Mouse (Mus musculus) layer of hippocampus, postnatal 36 days (tissue): Measurements from ENCODE around the gene Ryr2. TPM values are rescaled to one million over a fixed set of nuclear protein-coding genes. Genes with fewer than 3 reads are reported as not detected.
"Not testable (repeated sequence)": the region's sequence is repeated elsewhere in the genome, so short reads cannot be mapped to it uniquely, and the experiment has no call there.

Experiments
- DNase-seq, 2 experiments: peaks; one replicate each; pipeline ENCODE4 v3.0.0; 2022
- total RNA-seq, 2 experiments: library from RNA; stranded (reverse); gene quantifications; 2 replicates each; pipeline ENCODE4 v1.2.3; 2021

Ryr2 gene
- total RNA-seq, 2 experiments from 2014 or later: 237 to 265 TPM

DNA sequence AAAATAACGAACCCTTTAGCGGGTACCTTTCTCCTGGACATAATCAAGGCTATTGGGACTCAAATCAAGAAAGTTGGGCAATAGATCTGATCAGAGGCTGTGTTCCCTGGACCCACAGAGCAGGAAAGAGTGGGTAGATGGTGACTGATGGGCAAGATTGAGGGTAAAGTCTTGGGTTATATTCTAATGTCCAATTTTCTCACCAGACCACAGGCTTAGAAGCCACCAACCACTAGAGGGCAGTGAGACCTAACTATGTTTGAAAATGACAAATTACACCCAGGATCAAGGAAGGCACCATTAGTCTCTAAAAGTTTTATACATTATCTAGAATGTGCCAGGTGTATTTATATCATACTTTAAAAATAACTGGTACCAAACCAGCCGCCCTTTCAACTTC, 343.6 kb downstream of the Ryr2 start:
- DNase-seq: peak in 1 of 2 experiments; percentile 28

- DNase-seq: no peak
Observed at GRCm38 (mm10) chr13:11757894-11758293, 348.9 kb downstream of the Ryr2 start.

- no peak for DNase-seq
Observed at GRCm38 (mm10) chr13:11745479-11745878, 361.3 kb downstream of the Ryr2 start.

- no peak for DNase-seq
Observed at GRCm38 (mm10) chr13:11738211-11738610, 368.5 kb downstream of the Ryr2 start.

- no peak for DNase-seq
Observed at GRCm38 (mm10) chr13:11716216-11716615, 390.5 kb downstream of the Ryr2 start.

DNA sequence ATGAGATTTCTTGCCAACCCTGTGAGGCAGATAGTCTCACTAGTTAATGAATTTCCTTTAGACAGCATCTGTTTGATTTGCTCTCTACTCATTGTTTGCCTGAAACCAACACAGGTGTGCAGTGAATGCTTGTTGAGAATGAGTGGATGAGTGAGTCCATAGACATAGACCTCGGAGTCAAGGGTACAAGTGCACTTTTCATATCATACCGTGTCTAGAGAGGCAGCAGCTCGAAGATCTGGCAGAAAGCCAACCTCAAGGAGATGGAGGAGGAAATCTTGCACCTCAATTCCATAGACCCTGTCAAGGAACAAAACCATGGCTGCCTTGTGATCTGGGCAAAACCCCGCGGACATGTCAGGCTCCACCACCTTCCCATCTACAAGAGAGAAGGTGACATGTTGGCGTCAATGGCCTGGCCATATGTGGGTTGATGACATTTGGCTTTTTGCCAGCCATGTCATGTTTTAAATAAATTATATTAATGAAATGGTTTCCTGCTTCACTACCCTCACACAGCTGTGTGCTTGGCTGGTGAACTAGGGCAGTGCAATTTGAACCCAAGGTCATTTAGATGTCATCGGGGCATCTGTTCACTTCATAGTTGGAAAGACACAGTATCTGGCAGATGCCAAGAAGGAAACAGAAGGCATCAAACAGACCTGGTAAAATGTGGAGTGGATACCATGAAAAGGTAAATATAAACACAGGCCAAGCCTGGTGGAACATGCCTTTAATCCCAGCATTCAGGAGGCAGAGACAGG, 396.9 kb downstream of the Ryr2 start:
- no peak for DNase-seq

GRCm38 (mm10) chr13:11701721-11702120, 405.0 kb downstream of the Ryr2 start:
- no peak for DNase-seq

DNA sequence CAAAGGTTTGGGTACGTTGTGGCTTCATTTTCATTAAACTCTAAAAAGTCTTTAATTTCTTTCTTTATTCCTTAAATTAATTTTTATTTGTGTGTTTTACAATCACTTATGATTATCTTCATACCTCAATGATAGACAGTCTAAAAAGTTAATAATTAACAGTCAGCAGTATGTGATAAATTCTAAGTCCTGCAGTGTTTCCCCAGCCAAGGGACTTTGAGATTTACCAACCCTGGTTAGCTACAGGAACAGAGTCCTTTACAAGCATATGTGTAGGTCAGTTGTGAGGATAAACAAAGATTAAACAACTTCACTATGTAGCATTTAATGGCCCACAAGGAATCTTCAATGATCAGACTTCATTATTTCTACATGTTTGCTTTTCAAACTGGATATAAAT, 410.2 kb downstream of the Ryr2 start:
- no peak for DNase-seq

DNA sequence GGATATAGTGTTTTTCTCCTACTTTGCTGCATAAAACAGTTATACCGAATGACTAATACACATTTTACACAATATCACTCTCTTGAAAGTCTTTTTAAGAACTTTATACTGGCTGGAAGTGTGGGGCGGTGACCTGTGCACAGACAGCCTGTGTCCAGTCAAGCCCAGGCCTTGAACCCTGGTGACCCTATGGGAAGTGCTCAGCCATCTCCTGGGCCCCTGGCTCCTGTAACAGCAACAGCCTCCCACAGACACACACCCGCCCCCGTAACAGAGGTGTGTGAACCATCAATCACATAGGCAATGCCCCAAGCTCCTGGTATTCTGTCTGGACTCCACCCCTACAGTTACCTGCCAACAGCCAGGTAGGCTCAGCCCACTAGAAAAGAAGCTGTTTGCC, 424.9 kb downstream of the Ryr2 start:
- DNase-seq: no peak

- DNase-seq: no peak
Observed at GRCm38 (mm10) chr13:11662815-11663214, 443.9 kb downstream of the Ryr2 start.

DNA sequence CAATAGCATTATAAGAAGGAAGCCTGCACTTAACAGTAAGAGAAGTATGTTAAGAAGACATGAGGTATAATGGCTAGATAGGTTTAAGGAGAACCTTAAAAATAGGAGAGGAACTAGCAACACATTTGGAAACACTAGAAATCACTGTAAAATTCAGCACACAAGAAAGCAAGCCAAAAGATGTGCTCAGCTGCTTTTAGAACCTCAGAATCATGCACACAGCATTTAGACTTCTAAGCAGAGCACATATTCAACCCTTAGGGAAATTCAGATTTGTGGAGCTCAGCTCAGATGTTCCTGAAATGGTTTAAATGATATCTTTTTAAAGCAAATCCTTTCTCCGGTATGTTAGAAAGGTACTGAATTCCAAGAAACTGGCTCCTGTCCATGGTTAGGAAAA, 461.9 kb downstream of the Ryr2 start:
- DNase-seq: no peak

DNA sequence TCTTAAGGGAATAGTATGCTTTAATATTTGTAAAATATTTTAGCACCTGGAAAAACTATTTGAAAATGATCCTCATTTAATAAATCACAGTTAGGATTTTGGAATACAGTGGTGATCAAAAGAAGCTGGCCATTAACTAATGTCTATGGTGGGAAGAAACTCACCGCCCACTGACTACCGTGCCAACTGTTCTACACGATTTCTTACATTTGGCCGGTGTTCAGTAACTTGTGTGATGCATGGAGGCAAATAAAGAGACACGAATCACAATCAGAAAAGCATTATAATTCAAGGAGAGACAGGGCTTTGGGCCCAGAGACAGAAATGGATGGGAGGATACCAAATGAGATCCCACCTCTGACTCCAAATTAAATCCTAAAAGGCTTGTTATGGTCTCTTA, 470.4 kb downstream of the Ryr2 start:
- DNase-seq: peak; percentile 19 to 30

- no peak for DNase-seq
Observed at GRCm38 (mm10) chr13:11624513-11624912, 482.2 kb downstream of the Ryr2 start.

DNA sequence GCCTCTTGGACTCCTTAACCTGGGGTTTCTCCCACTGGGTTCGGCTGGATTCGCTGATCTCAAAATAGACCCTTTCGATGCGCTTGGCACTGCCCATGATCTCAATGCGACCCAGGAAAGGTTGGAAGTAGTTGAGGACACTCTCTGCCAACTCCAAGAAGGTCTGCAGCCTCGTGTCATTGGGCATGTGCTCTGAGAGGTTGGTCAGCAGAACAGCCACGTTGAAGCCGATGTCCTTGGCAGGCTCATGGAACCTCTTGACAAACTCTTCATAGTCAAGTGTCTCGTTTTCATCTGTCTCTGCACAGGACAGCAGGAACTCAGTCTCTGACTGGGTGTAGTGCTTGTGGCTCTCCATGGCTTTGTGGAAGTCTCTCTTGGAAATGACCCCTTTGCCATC, 511.3 kb downstream of the Ryr2 start:
- DNase-seq: no peak

DNA sequence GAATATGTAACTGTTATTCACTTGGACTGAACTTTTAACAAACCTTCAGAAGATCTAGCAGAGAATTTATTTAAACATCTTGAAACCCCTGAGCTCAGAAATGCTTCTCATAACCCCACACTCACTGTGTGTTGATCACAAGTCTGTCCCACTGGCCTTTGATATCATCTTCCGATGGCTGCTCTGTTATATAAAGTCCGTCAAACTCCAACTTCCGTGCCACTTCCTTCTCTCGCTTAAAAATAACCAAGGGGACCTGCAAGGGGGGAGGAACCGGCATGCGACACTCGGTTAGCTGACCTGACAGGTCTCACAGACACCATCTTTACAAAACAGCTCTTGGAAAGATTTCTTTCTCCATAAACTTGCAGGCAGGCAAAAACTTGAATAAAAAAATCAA, 521.5 kb downstream of the Ryr2 start:
- no peak for DNase-seq

DNA sequence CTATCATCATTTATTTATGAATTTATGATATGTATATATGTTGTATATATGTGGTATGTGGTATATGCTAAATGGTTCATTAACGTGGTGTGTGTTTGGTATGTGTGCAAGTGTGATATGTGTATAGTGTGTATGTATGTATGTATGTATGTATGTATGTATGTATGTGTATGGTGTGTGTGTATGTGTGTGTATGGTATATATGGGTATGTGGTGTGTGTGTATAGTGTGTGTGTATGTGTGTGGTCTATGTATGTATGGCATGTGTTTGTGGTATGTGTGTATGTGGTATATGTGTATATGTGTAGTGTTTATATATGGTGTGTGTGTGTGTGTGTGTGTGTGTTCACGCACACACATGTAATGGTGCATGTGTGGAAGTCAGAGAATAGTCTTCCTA, 534.2 kb downstream of the Ryr2 start:
- DNase-seq: no peak

DNA sequence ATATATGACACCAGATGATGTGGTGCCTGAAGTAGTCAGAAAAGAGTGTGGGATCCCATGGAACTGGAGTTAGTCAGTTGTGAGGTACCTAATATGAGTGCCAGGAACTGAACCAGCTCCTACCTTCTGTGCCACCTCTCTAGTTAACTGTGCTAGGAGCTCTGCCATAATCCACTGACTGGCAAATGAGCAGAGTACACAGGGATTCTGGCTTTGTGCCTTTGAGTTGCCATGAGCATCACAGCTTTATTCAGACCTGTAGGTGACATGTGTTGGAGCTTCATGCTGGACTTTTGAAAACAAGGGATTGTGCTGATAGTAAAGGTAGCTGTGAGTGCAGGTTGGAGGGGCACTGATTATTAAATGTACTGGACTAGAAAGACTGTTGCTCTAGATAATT, 539.4 kb downstream of the Ryr2 start:
- no peak for DNase-seq

DNA sequence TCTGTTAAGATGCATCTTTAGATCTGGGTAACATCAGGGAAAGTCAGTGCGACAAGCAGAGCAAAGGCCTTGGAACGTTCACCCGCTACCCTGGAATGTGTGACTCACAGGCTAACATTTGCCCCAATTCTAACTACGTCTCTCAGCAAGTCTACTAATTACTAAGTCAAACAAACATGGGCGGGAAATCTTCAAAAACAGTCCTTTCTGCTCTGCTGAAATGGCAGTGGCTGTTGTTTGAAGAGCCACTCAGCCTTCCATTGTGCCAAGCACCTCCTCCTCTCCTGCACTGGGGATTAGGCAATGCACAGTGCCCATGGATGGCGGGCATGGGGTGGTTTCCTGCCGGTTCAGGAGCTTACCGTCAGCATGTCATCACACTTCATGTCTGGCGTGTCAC, 540.3 kb downstream of the Ryr2 start:
- DNase-seq: no peak

- DNase-seq: peak; percentile 59 to 61
Observed at GRCm38 (mm10) chr13:11563224-11564024, 543.3 kb downstream of the Ryr2 start.

- DNase-seq: no peak
Observed at GRCm38 (mm10) chr13:11549644-11550043, 557.1 kb downstream of the Ryr2 start.

DNA sequence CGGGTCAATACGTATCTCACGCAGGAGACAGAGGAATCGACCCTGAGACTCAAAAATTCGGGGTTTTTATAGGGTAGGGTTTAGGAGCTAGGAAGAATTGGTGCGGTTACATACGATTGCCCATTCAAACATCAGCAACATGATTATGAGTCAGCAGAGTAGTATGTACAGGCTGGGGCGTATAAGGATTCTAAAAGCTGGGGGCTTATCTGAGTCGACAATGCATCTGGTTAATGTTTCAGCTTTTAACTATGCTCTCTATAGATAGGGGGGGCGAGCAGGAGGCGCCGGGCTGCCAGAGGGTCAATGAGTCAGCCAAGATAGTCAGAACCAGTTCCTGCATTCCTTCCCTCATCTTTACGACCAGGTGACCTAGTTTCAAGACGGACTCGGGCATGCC, 557.6 kb downstream of the Ryr2 start:
- DNase-seq: not testable (repeated sequence)

DNA sequence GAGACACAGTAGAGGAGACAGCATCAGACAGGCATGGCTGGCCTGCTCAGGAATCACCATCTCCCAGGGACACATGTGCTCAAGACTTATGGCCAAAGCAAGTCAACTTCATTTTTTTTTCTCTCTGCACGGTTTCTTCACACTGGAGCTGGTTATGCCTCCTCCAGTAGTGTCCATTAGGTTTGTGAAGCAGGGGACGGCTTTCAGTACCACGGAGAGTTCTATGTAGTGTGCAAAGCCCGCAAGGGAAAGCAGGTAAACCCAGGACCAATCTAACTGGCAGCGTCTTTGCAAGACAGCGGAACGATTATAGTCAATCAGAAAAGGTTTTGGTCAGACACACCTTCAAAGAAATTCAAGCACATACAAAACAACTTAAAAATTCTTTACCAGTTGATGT, 560.9 kb downstream of the Ryr2 start:
- no peak for DNase-seq

- DNase-seq: no peak
Observed at GRCm38 (mm10) chr13:11542546-11542945, 564.2 kb downstream of the Ryr2 start.

- DNase-seq: no peak
Observed at GRCm38 (mm10) chr13:11536851-11537250, 569.9 kb downstream of the Ryr2 start.
